Mouse (Mus musculus): ENCODE measurements at regions not wholly inside any gene's neighbourhood (a gene's known extent, or its start where the extent isn't known, plus 50 kb on each side); places are given as distances from the start of the nearest gene placed in this dataset.
A peak's percentile ranks its signal among the peaks of the same experiment; 100 is the strongest.

DNA sequence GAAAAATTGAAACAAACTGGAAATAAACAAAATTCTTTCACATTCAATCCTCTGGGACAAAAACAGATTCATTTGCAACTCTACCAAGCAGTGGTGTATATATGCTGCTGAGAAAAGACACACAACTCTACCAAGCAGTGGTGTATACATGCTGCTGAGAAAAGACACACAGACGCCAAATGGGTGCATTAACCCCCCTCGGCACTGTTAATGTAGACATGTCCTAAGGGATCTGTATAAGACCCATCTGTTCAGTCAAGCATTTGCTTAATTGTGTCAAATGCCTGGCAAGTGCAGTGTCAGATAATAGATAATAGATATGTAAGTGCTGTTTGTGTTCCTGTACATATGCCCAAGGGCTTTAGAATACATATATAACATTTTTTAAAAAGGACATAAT is 1035.2 kb upstream of the B3galt2 start:
- no peaks in the 10 kb centered on the region for H3K4me1 ChIP-seq (replicated peaks)
- no peak overlapping the region for H3K4me2 ChIP-seq (replicated peaks)
- no peaks in the 10 kb centered on the region for H3K9me3 ChIP-seq
- no peak overlapping the region for H3K4me3 ChIP-seq (replicated peaks)
- H3K27ac ChIP-seq: no peak overlapping the region
- H3K27me3 ChIP-seq (replicated peaks): no peaks in the 10 kb centered on the region
- WGBS: 64% methylated on average over 2 of the region's 2 CpGs
- H3K36me3 ChIP-seq: no peaks in the 10 kb centered on the region
- no peak overlapping the region for H3K9ac ChIP-seq
- ATAC-seq: no peak

DNA sequence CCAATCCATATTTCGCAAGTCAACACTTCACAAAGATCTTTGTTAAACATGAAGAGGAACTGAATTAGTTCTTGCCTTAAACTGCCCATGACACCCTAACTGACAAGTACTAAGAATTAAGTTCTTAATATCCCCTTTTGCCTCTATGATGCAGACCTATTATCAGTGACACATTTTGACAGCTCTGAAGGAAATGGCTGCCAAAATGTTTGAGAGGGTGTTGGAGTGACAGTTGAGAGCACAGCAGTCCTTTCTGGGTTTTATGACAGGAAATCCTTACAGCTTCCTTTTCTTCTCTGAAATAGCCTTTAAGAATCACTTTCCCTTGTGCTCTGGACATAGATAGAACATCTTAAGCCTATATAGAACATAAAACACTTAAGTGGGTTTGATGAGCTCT is 1034.4 kb upstream of the B3galt2 start:
- H3K27me3 ChIP-seq (replicated peaks): no peaks in the 10 kb centered on the region
- no peak overlapping the region for H3K9ac ChIP-seq
- 90% methylated on average over 1 of the region's 1 CpGs for WGBS
- H3K27ac ChIP-seq: no peak overlapping the region
- H3K9me3 ChIP-seq: no peaks in the 10 kb centered on the region
- H3K4me1 ChIP-seq (replicated peaks): no peaks in the 10 kb centered on the region
- no peak overlapping the region for H3K4me2 ChIP-seq (replicated peaks)
- H3K36me3 ChIP-seq: no peaks in the 10 kb centered on the region
- ATAC-seq: no peak
- H3K4me3 ChIP-seq (replicated peaks): no peak overlapping the region

DNA sequence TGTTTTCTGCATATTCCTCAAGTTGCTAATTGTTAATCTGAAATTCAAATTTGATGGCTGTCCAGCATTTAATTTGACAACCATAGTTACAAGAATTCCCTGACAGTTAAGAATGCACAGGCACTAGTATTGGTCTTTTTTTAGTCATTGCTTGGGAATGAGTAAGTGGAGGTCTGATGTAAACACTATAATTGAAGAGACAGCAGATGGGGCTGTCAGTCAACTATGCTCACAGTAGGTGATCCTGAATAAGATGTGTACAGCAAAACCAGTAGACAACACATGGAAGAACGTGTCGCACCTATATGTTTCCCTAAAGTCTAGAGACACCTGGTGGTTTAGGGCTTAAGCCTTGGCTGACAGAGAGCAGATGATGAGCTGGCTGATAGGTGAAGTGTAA is 1019.0 kb upstream of the B3galt2 start:
- H3K27me3 ChIP-seq (replicated peaks): no peaks in the 10 kb centered on the region
- 92% methylated on average over 2 of the region's 2 CpGs for WGBS
- no peak overlapping the region for H3K27ac ChIP-seq
- no peak overlapping the region for H3K9ac ChIP-seq
- H3K9me3 ChIP-seq: no peaks in the 10 kb centered on the region
- no peaks in the 10 kb centered on the region for H3K36me3 ChIP-seq
- no peak overlapping the region for H3K4me3 ChIP-seq (replicated peaks)
- no peak overlapping the region for H3K4me2 ChIP-seq (replicated peaks)
- H3K4me1 ChIP-seq (replicated peaks): no peaks in the 10 kb centered on the region
- no peak for ATAC-seq

GRCm38 (mm10) chr1:142624303-142624702 is 1016.2 kb upstream of the B3galt2 start:
- no peaks in the 10 kb centered on the region for H3K9me3 ChIP-seq
- ATAC-seq: no peak
- no peak overlapping the region for H3K27ac ChIP-seq
- H3K4me3 ChIP-seq (replicated peaks): no peak overlapping the region
- no peak overlapping the region for H3K9ac ChIP-seq
- H3K4me2 ChIP-seq (replicated peaks): no peak overlapping the region
- H3K27me3 ChIP-seq (replicated peaks): no peaks in the 10 kb centered on the region
- 67% methylated on average over 4 of the region's 4 CpGs for WGBS
- no peaks in the 10 kb centered on the region for H3K4me1 ChIP-seq (replicated peaks)
- H3K36me3 ChIP-seq: no peaks in the 10 kb centered on the region

DNA sequence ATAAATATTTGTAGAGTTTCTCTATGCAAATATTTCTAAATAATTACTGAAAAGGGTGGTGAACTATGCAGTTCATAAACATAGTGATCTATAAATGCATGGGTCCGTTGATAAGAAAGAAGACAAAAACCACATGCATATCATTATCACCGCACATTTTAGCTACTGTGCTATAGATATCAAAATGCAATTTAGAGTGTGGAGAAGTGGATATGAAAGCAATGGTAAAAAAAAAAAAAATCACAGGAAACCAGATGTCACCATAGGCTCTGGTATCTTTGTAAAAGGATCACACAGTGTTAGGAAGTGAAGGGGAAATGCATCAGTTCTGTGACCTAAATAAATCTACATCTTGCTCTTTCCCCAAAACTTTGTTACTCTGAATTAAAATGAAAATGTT is 985.2 kb upstream of the B3galt2 start:
- Histone ChIP-seq H3K4me2 (replicated peaks) (no peak overlapping the region), H3K9me3 (no peaks in the 10 kb centered on the region), H3K9ac (no peak overlapping the region), H3K27ac (no peak overlapping the region), H3K4me3 (replicated peaks) (no peak overlapping the region), H3K4me1 (replicated peaks) (no peaks in the 10 kb centered on the region), H3K27me3 (replicated peaks) (no peaks in the 10 kb centered on the region), H3K36me3 (no peaks in the 10 kb centered on the region)
- no peak for ATAC-seq
- WGBS: 82% methylated on average over 2 of the region's 2 CpGs

- Histone ChIP-seq H3K4me3 (replicated peaks) (no peak overlapping the region), H3K4me1 (replicated peaks) (no peaks in the 10 kb centered on the region), H3K4me2 (replicated peaks) (no peak overlapping the region), H3K36me3 (no peaks in the 10 kb centered on the region), H3K9me3 (no peaks in the 10 kb centered on the region), H3K27me3 (replicated peaks) (no peaks in the 10 kb centered on the region), H3K27ac (no peak overlapping the region), H3K9ac (no peak overlapping the region)
- ATAC-seq: no peak
- 81% methylated on average over 4 of the region's 4 CpGs for WGBS
Measured at GRCm38 (mm10) chr1:142665262-142665661, 975.2 kb upstream of the B3galt2 start.

- Histone ChIP-seq H3K4me3 (replicated peaks) (no peak overlapping the region), H3K27ac (no peak overlapping the region), H3K9me3 (no peaks in the 10 kb centered on the region), H3K36me3 (no peaks in the 10 kb centered on the region), H3K4me2 (replicated peaks) (no peak overlapping the region), H3K27me3 (replicated peaks) (no peaks in the 10 kb centered on the region), H3K9ac (no peak overlapping the region), H3K4me1 (replicated peaks) (no peaks in the 10 kb centered on the region)
- 73% methylated on average over 3 of the region's 3 CpGs for WGBS
- ATAC-seq: no peak
Measured at GRCm38 (mm10) chr1:142679917-142680316, 960.5 kb upstream of the B3galt2 start.

DNA sequence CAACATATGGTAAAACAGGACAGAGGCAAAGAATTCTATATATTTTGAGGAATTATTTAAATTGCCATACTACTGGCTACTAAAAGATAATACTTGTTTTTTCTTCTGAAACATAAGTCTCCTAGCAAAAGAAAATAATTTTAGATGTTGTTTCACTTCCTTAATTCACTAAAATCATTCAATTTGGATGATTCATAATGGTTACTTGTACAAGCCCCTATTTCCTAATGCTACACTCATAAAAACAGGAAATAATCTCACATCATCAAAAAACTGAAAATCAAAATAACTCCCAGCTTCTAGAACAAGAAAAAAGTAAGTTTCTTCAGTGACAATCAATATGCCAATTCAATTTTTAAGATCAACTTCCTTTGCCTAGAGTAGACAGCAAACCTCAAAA is 951.6 kb upstream of the B3galt2 start:
- Histone ChIP-seq H3K9ac (no peak overlapping the region), H3K27me3 (replicated peaks) (no peaks in the 10 kb centered on the region), H3K9me3 (no peaks in the 10 kb centered on the region), H3K4me1 (replicated peaks) (no peaks in the 10 kb centered on the region), H3K27ac (no peak overlapping the region), H3K4me2 (replicated peaks) (no peak overlapping the region), H3K36me3 (no peaks in the 10 kb centered on the region), H3K4me3 (replicated peaks) (no peak overlapping the region)
- no peak for ATAC-seq

- H3K4me2 ChIP-seq (replicated peaks): no peak overlapping the region
- H3K4me3 ChIP-seq (replicated peaks): no peak overlapping the region
- H3K9me3 ChIP-seq: no peaks in the 10 kb centered on the region
- H3K27ac ChIP-seq: no peak overlapping the region
- H3K27me3 ChIP-seq (replicated peaks): no peaks in the 10 kb centered on the region
- WGBS: 54% methylated on average over 1 of the region's 1 CpGs
- ATAC-seq: no peak
- H3K4me1 ChIP-seq (replicated peaks): no peaks in the 10 kb centered on the region
- no peak overlapping the region for H3K9ac ChIP-seq
- H3K36me3 ChIP-seq: no peaks in the 10 kb centered on the region
Measured at GRCm38 (mm10) chr1:142695179-142695578, 945.3 kb upstream of the B3galt2 start.

DNA sequence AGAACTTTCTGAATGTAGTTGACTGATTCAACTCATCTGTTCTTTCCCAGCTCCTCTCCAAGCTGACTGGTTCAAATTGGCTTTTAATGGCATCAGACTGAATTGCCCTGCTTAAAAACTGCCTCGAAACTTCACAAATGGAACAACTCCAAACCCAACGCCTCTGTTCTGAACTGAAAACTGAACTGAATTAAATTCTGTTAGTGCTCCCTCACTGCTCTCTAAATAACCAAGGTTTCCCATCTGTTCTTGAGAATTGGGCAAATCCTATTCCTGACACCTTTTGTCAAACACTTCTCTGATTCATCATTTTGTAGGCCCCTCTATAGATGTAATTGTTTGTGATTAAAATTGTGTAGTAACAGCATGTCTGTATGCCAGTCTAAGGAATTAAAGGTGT is 932.2 kb upstream of the B3galt2 start:
- 85% methylated on average over 2 of the region's 2 CpGs for WGBS
- Histone ChIP-seq H3K9me3 (no peaks in the 10 kb centered on the region), H3K9ac (no peak overlapping the region), H3K4me2 (replicated peaks) (no peak overlapping the region), H3K4me3 (replicated peaks) (no peak overlapping the region), H3K36me3 (no peaks in the 10 kb centered on the region), H3K27me3 (replicated peaks) (no peaks in the 10 kb centered on the region), H3K4me1 (replicated peaks) (no peaks in the 10 kb centered on the region), H3K27ac (no peak overlapping the region)
- no peak for ATAC-seq

- Histone ChIP-seq H3K27me3 (replicated peaks) (no peaks in the 10 kb centered on the region), H3K9ac (no peak overlapping the region), H3K4me1 (replicated peaks) (no peaks in the 10 kb centered on the region), H3K4me3 (replicated peaks) (no peak overlapping the region), H3K36me3 (no peaks in the 10 kb centered on the region), H3K4me2 (replicated peaks) (no peak overlapping the region), H3K27ac (no peak overlapping the region), H3K9me3 (no peaks in the 10 kb centered on the region)
- no peak for ATAC-seq
Measured at GRCm38 (mm10) chr1:142730259-142730658, 910.2 kb upstream of the B3galt2 start.

GRCm38 (mm10) chr1:142734108-142734507 is 906.4 kb upstream of the B3galt2 start:
- ATAC-seq: no peak
- no peak overlapping the region for H3K27ac ChIP-seq
- H3K4me1 ChIP-seq (replicated peaks): no peaks in the 10 kb centered on the region
- no peak overlapping the region for H3K9ac ChIP-seq
- H3K27me3 ChIP-seq (replicated peaks): no peaks in the 10 kb centered on the region
- H3K36me3 ChIP-seq: no peaks in the 10 kb centered on the region
- H3K4me2 ChIP-seq (replicated peaks): no peak overlapping the region
- H3K4me3 ChIP-seq (replicated peaks): no peak overlapping the region
- no peaks in the 10 kb centered on the region for H3K9me3 ChIP-seq

DNA sequence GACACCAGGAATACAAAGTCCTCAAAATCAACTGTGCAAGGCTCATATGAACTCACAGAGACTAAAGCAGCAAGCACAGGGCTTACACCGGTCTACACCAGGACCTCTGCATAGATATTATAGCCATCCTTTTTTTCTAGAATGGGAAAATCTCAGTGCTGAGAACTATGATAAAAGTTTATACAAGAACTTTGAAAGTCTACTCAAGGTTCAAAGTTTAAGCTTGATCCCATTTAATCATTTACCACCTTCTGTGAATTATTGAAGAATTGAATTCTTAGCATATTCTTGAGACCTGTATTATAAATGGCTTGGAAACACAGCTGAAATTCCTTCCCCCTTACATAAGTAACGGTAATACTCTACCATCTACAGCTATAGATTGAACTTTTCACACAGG is 902.1 kb upstream of the B3galt2 start:
- Histone ChIP-seq H3K4me2 (replicated peaks) (no peak overlapping the region), H3K9ac (no peak overlapping the region), H3K4me1 (replicated peaks) (no peaks in the 10 kb centered on the region), H3K9me3 (no peaks in the 10 kb centered on the region), H3K27ac (no peak overlapping the region), H3K27me3 (replicated peaks) (no peaks in the 10 kb centered on the region), H3K36me3 (no peaks in the 10 kb centered on the region), H3K4me3 (replicated peaks) (no peak overlapping the region)
- peak; percentile 58 for ATAC-seq
- 73% methylated on average over 2 of the region's 2 CpGs for whole genome bisulfite sequencing

GRCm38 (mm10) chr1:142742307-142742706 is 898.2 kb upstream of the B3galt2 start:
- H3K4me3 ChIP-seq (replicated peaks): no peak overlapping the region
- no peaks in the 10 kb centered on the region for H3K36me3 ChIP-seq
- H3K27ac ChIP-seq: no peak overlapping the region
- H3K9me3 ChIP-seq: no peaks in the 10 kb centered on the region
- no peaks in the 10 kb centered on the region for H3K4me1 ChIP-seq (replicated peaks)
- WGBS: 12% methylated on average over 2 of the region's 2 CpGs
- H3K4me2 ChIP-seq (replicated peaks): no peak overlapping the region
- peak; percentile 67; the same call in 1 of the 2 replicates for ATAC-seq
- no peak overlapping the region for H3K9ac ChIP-seq
- H3K27me3 ChIP-seq (replicated peaks): no peaks in the 10 kb centered on the region
